Mouse (Mus musculus): ENCODE data around the gene Fermt2. TPM values are rescaled to one million over a fixed set of nuclear protein-coding genes. Genes with fewer than 3 reads are reported as not detected.

Fermt2 gene
- total RNA-seq, 2 experiments from 2014 or later, result 160 to 178 TPM

DNA sequence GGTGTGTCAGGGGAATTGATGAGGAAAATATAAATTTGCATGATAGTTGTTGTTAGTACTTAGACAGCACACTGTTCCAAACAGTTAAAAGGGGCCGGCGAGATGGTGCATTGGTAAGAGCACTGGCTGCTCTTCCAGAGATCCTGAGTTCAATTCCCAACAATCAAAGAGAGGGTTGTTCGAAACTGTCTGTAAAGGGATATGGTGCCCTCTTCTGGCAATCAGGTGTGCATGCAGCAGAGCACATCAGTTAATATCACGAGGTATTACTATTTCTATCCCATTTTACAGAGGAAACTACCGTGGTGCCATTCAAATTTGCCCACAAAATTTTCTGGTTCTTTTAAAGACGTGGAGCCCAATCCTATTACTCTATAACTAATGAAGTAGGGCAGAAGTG lies 95.7 kb downstream of the Fermt2 start:
- DNase-seq, result no peak

DNA sequence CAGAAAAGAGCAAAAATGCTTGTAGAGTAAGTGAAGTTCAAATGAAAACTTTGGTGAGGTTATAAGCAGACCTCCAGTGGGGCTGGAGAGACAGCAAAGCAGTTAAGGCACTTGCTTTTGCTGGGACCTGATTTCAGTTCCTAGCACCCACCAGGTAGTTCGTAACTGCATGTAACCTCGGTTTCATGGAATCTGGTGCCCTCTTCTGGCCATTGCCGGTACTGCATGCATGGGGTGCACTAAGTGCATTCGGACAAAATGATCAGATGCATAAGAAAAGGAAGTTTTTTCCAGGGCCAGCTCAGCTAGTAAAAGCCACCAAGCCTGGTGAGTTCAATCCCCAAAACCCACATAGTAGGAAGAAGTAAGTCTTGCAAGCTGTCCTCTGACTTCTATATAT lies 97.9 kb downstream of the Fermt2 start:
- no peak for DNase-seq

DNA sequence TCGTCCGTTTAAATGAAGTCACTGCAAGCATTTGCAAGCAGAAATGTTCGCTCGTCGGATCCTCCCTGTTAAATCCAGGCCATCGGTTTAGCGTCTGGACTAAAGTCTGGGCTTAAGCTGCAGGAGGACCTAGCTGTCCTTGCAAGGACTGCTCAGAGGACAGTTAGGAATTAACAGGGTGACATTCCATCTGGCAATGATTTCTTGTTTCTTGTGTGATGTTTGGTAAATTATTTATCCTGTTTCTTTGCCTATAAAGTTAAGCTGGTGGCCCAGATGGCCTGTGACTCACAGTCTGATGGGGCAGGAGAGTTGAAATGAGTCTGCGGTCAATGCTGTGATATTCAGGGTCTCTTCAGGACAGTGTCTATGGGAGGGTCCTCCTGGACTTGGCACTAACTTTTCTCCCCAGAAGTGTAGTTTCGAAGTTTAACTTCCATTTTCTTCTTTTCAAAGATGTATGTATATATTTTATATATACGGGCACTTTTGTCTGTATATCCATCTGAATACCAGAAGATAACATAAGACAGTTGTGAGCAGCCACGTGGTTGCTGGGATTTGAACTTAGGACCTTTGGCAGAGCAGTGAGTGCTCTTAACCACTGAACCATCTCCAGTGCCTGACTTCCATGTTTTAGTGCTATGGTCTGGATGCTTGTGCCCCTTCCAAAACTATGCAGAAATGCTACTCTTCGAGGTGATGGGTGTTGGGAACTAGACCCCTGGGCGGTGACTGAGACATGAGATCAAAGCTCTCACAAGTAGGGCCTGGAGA lies 99.7 kb downstream of the Fermt2 start:
- DNase-seq, result no peak

DNA sequence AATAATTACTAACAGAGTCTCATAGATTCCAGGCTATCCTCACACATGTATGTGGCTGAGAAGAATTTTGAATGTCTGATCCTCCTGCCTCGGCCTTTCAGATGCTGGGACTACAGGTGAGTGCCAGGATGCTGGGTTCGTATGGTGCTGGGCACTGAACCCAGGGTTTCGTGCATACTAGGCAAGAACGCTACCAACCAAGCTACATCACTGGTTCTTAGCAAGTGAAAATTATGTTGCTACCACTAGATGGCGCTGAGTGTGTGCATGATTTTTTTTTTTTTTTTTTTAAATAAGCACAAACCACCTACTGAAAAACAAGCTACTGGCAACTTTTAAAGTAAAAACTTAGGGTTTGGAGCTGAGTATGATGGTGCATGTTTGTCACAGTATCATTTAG lies 106.7 kb downstream of the Fermt2 start:
- peak; percentile 38 for DNase-seq

DNA sequence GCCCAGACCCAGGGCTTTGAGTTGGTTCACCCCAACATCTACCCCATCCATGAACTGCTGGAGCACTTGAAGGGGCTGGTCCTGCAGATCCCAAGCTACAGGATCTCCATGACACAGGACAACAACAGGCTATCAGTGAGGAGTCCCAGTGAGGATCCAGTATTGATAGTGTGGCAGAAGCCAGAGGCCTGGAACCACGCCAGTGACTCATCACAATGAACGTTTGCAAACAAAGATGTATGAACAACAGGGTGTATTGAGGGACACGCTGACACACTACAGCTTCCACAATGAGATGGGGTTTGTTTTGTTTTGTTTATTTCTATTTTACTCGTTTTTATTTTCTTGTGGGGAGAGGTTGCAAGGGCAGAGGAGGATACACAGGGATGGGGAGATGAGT lies 107.5 kb downstream of the Fermt2 start:
- DNase-seq, result peak; percentile 53

DNA sequence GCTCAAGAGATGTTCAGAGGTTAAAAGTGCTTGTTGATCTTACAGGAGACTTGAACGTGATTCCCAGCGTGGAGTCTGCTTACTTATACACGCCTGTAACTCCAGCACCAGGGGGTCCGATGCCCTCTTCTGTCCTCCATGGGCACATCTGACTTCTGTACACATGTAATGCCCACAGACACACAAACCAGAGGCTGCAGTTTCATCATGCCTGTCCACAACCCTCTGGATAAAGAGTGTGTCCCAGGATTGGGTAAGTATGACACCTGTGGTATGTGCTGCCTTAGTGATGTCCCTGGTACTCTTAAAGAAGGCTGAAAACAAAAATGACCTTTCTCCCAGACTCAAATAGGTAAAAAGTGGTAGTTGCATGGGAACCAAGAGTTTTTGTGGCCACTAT lies 110.6 kb downstream of the Fermt2 start:
- DNase-seq, result no peak

DNA sequence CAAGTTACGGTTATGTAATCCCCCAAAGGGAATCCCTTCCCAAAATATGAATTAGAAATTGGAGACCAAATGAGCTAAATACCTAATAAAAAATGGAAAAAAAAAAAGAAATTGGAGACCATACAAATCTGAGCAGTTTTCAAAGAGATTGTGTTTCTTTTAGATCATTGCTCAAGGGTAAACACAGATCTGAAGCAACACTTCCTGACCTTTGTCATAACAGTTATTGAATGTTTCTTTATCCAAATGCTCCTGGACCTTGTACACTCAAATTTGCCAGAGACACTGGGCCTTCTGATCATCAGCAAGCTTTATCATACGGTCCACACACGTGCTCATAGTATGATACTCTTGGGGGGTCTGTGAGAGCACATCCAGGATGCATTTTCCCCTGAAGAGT lies 111.4 kb downstream of the Fermt2 start:
- DNase-seq, result no peak

DNA sequence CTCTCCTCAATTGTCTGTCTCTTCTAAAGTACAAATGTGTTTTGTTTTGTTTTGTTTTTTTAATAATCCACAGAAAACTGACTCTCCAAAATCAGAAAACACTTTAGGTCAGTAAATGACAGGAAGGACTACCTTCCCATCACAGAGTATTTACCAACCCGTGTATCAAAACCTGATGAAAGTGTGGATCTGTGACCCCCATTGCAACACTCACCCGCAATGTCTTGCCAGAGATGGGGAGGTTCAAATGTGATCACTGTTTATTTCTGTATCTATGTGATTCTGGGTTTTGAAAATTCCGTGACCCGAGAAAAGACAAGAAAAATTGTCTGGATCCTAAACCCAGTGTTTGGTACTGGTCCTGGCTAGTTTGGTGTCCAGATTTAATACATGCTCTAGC lies 113.7 kb downstream of the Fermt2 start:
- DNase-seq, result no peak

Other genes with a start within 250 kb of the Fermt2 start
- gene Ero1l, start 211.3 kb downstream of the Fermt2 start, total RNA-seq (2021), result 10 to 100 TPM; 29.8 to 34.6 TPM
- gene Psmc6, start 200.3 kb downstream of the Fermt2 start, total RNA-seq (2021), result 100 to 1,000 TPM; 109 to 113 TPM
- gene Styx, start 179.0 kb downstream of the Fermt2 start, total RNA-seq (2021), result 10 to 100 TPM; 29.8 to 41.3 TPM
- 10 to 100 TPM; 31.9 to 36.4 TPM for gene Gnpnat1, start 125.2 kb downstream of the Fermt2 start, total RNA-seq (2021)
- 10 to 100 TPM; 19.3 to 32.5 TPM for gene Ddhd1, start 128.0 kb upstream of the Fermt2 start, total RNA-seq (2021)

Data from adrenal gland, postnatal 10 days (tissue).